Mouse (Mus musculus): ENCODE measurements around the gene Filip1l.

Filip1l gene

GRCm38 (mm10) chr16:57485265-57485664, 132.4 kb downstream of the Filip1l start:
- DNase-seq: no peak

- DNase-seq: no peak
Measured at GRCm38 (mm10) chr16:57486266-57486665, 133.4 kb downstream of the Filip1l start.

GRCm38 (mm10) chr16:57488661-57489060, 135.8 kb downstream of the Filip1l start:
- no peak for DNase-seq

GRCm38 (mm10) chr16:57490691-57491090, 137.8 kb downstream of the Filip1l start:
- DNase-seq: no peak

GRCm38 (mm10) chr16:57491853-57492252, 139.0 kb downstream of the Filip1l start:
- no peak for DNase-seq

- no peak for DNase-seq
Measured at GRCm38 (mm10) chr16:57495476-57496203, 142.7 kb downstream of the Filip1l start.

- peak; percentile 13 to 19 for DNase-seq
Measured at GRCm38 (mm10) chr16:57496437-57497173, 143.7 kb downstream of the Filip1l start.

- DNase-seq: no peak
Measured at GRCm38 (mm10) chr16:57500851-57501250, 148.0 kb downstream of the Filip1l start.

- DNase-seq: no peak
Measured at GRCm38 (mm10) chr16:57502230-57502629, 149.3 kb downstream of the Filip1l start.

- DNase-seq: no peak
Measured at GRCm38 (mm10) chr16:57502761-57503160, 149.9 kb downstream of the Filip1l start.

GRCm38 (mm10) chr16:57504728-57505127, 151.8 kb downstream of the Filip1l start:
- no peak for DNase-seq

GRCm38 (mm10) chr16:57506133-57506532, 153.2 kb downstream of the Filip1l start:
- no peak for DNase-seq

- no peak for DNase-seq
Measured at GRCm38 (mm10) chr16:57508351-57508750, 155.5 kb downstream of the Filip1l start.

GRCm38 (mm10) chr16:57509099-57509498, 156.2 kb downstream of the Filip1l start:
- DNase-seq: no peak

GRCm38 (mm10) chr16:57513562-57513961, 160.7 kb downstream of the Filip1l start:
- DNase-seq: no peak

GRCm38 (mm10) chr16:57514371-57514770, 161.5 kb downstream of the Filip1l start:
- DNase-seq: peak; percentile 9 to 11

GRCm38 (mm10) chr16:57515636-57516035, 162.7 kb downstream of the Filip1l start:
- no peak for DNase-seq

- DNase-seq: no peak
Measured at GRCm38 (mm10) chr16:57525046-57525445, 172.2 kb downstream of the Filip1l start.

- no peak for DNase-seq
Measured at GRCm38 (mm10) chr16:57525476-57525875, 172.6 kb downstream of the Filip1l start.

- DNase-seq: no peak
Measured at GRCm38 (mm10) chr16:57526893-57527292, 174.0 kb downstream of the Filip1l start.

GRCm38 (mm10) chr16:57528457-57528856, 175.6 kb downstream of the Filip1l start:
- DNase-seq: no peak

- no peak for DNase-seq
Measured at GRCm38 (mm10) chr16:57530547-57530946, 177.7 kb downstream of the Filip1l start.

GRCm38 (mm10) chr16:57532081-57532493, 179.2 kb downstream of the Filip1l start:
- no peak for DNase-seq

- DNase-seq: no peak
Measured at GRCm38 (mm10) chr16:57534365-57534764, 181.5 kb downstream of the Filip1l start.
